Mouse (Mus musculus): Measurements from ENCODE around the gene Cyp4f17. TPM values are rescaled to one million over a fixed set of nuclear protein-coding genes. Genes with fewer than 3 reads are reported as not detected.

The Cyp4f17 gene
- 7.0 and 7.5 TPM in 2 replicates for polyA plus RNA-seq (2016; fragmentation: Nextera tagmentation; extraction: Ambion mirVana)

DNA sequence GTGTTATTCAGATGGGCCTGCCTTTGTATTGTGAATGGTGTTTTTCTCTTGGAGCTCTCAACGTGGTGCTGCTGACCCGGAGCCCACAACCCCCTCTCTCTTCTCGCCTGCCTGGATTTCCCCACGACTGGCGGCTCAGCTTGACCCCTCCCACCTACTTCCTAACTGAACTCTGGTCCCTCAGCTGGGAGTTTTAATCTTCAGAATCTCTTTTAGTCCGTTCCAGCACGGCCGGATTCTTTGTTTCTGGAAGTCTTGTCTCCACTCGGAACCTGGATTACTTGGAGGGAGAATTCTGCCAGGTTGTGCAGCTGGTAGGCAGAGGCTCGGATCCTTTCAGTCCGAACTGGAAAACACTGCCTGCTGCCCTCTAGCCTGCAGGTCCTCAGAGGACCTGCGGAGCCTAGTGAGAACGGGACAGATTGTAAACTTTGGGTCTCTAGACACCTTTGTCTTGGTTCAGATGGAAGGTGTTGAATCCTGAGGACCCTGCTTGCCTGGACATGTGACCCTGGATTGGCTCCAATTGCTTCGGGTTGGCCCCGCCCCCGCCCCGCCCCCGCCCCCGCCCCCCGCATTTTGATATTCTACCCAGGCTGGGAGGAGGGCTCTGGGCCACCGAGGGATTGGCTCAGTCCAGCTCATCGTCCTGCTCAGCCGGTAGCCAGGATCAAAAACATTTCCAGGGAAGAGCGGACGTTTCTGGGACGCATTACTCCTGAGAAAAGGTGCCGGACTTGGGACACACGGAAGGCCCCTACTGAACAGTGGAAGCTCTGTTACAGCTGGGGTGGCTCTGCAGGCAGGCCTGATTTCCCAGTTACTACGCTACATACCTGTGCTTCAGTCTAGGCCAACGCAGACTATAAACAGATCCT lies at the start of gene Cyp4f17:
Gene Cyp4f17, plus strand, starts transcription at position 200 of the 878 bp plus-strand sequence.
- DNase-seq (ENCODE audit: extremely low spot score, low spot score), result peak; percentile 88
- peaks cover 23% of the 10 kb centered on the region for H3K4me1 ChIP-seq
- H3K27me3 ChIP-seq (ENCODE audit: poor library complexity, severe bottlenecking), result no peaks in the 10 kb centered on the region
- peaks cover 4% of the 10 kb centered on the region; the same call in 1 of the 2 replicates for H3K36me3 ChIP-seq (replicated peaks)
- H3K9me3 ChIP-seq, result no peaks in the 10 kb centered on the region
- 2% methylated on average over 30 of the region's 30 CpGs for WGBS
- H3K27ac ChIP-seq, result peak within 1 kb of the TSS; percentile 90
- H3K4me3 ChIP-seq, result peak within 1 kb of the TSS; percentile 58

DNA sequence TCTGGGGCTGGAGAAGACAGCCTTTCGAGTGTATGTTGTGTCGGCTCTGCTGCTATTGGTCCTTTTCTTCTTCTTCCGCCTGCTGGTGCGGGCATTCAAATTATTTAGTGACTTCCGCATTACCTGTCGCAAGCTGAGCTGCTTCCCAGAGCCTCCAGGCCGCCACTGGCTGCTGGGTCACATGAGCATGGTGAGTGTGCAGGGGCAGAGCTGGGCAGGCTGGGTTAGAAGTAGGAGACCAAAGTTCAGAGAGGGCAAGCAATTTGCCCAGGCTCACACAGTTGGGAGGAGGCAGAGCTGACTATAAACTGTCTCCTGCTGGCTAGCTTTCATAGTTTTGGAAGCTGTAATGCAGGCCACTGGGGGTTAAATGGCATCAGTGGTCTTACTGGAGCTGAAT lies 37.4 kb upstream of the Cyp4f17 start:
- H3K4me3 ChIP-seq, result no peak overlapping the region
- H3K27ac ChIP-seq, result no peak overlapping the region
- no peaks in the 10 kb centered on the region for H3K9me3 ChIP-seq
- no peaks in the 10 kb centered on the region for H3K27me3 ChIP-seq (ENCODE audit: poor library complexity, severe bottlenecking)
- no peak for DNase-seq (ENCODE audit: extremely low spot score, low spot score)
- no peaks in the 10 kb centered on the region for H3K4me1 ChIP-seq
- H3K36me3 ChIP-seq (replicated peaks), result no peaks in the 10 kb centered on the region
- 50% methylated on average over 7 of the region's 7 CpGs for WGBS

DNA sequence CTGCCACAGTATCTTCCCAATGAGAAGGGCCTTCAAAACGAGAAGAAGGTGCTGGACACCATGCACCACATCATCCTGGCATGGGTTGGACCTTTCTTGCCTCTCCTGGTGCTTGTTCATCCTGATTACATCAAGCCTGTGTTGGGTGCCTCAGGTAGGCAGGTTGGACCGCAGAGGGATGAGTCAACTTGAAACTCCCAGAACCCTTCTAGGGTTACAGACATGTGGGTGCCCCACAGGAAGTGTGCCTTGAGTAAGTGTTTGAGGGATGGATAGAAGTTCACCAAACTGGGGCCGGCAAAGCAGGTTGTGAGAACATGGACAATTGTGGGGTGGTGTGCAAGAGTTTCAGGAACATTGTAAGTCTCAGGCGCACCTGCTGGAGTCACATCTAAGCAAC lies 35.1 kb upstream of the Cyp4f17 start:
- Histone ChIP-seq H3K36me3 (replicated peaks) (no peaks in the 10 kb centered on the region), H3K9me3 (no peaks in the 10 kb centered on the region), H3K27me3 (ENCODE audit: poor library complexity, severe bottlenecking) (no peaks in the 10 kb centered on the region), H3K27ac (no peak overlapping the region), H3K4me1 (no peaks in the 10 kb centered on the region), H3K4me3 (no peak overlapping the region)
- 83% methylated on average over 4 of the region's 4 CpGs for WGBS
- DNase-seq (ENCODE audit: extremely low spot score, low spot score), result no peak

DNA sequence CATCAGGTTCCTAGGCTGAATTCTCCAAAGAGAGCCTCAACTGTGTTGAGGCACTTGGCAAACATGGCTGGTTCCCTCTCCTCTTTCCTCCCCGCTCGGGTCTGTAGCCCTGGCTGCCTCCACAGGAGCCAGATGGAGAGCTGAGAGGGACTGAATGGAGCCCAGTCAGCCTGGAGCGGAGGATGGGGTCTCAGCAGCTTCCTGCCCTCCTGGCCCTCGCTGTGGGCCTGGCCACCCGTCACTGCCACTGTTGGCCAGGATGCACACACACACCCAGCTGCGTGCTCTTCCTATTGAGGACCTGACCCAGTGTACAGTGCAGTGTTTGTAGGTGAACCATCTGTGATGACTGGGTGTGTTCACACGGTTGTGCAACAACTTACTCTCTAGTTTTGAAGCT lies 33.7 kb upstream of the Cyp4f17 start:
- no peak overlapping the region for H3K27ac ChIP-seq
- H3K4me3 ChIP-seq, result no peak overlapping the region
- no peaks in the 10 kb centered on the region for H3K9me3 ChIP-seq
- H3K27me3 ChIP-seq (ENCODE audit: poor library complexity, severe bottlenecking), result no peaks in the 10 kb centered on the region
- no peaks in the 10 kb centered on the region for H3K4me1 ChIP-seq
- WGBS, result 70% methylated on average over 7 of the region's 7 CpGs
- DNase-seq (ENCODE audit: extremely low spot score, low spot score), result no peak
- no peaks in the 10 kb centered on the region for H3K36me3 ChIP-seq (replicated peaks)

DNA sequence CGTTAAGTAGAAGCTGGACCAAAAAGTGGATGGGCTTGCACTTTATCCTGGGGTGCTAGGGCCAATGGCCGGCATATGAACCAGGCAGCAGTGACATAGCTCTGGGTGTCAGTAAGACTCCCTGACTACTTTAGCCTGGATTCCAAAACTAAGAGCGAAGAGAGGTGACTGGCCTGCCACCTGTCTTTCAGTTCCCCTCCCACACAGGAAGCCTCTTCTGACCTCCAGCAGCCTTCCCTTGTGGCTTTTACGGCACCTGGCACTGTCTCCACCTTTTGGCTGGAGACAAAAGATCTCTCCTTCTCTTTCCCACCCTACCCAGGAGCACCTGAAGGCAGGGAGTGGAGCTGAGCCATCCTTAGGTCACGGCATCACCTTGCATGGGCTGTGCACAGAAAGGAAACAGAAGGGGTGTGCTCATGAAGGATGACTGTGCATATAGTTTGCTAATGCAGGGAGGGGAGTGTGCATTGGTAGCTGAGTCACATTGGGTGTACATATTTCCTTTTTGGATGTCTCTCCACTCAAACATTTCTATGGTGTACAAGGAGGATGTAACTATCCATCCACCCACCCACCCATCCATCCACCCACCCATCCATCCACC lies 30.8 kb upstream of the Cyp4f17 start:
- Histone ChIP-seq H3K9me3 (no peaks in the 10 kb centered on the region), H3K27ac (no peak overlapping the region), H3K4me3 (no peak overlapping the region), H3K27me3 (ENCODE audit: poor library complexity, severe bottlenecking) (peaks cover 6% of the 10 kb centered on the region; the same call in 1 of the 2 replicates), H3K36me3 (replicated peaks) (no peaks in the 10 kb centered on the region), H3K4me1 (peaks cover 3% of the 10 kb centered on the region; the same call in 1 of the 2 replicates)
- WGBS, result 91% methylated on average over 5 of the region's 5 CpGs
- no peak for DNase-seq (ENCODE audit: extremely low spot score, low spot score)

DNA sequence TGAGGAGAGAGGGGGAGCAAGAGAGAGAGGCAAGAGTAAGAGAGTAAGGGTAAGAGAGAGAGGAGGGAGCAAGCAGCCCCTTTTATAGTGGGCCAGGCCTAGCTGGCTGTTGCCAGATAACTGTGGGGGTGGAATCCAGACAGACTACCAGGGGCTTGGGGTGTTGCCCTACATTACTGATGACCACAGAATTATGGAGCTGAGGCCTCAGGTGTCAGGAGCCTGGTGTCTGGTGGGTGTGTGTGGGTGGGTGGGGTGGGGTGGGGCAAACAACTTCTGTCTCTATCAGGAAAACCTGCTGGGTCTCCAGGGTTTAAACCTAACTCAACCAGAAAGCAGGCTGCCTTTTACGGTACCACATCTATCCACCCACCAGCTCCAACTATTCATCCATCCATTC lies 28.6 kb upstream of the Cyp4f17 start:
- H3K4me3 ChIP-seq, result no peak overlapping the region
- DNase-seq (ENCODE audit: extremely low spot score, low spot score), result no peak
- 90% methylated on average over 1 of the region's 1 CpGs for WGBS
- peaks cover 3% of the 10 kb centered on the region; the same call in 1 of the 2 replicates for H3K4me1 ChIP-seq
- H3K9me3 ChIP-seq, result no peaks in the 10 kb centered on the region
- peaks cover 25% of the 10 kb centered on the region for H3K27me3 ChIP-seq (ENCODE audit: poor library complexity, severe bottlenecking)
- H3K36me3 ChIP-seq (replicated peaks), result no peaks in the 10 kb centered on the region
- H3K27ac ChIP-seq, result no peak overlapping the region

DNA sequence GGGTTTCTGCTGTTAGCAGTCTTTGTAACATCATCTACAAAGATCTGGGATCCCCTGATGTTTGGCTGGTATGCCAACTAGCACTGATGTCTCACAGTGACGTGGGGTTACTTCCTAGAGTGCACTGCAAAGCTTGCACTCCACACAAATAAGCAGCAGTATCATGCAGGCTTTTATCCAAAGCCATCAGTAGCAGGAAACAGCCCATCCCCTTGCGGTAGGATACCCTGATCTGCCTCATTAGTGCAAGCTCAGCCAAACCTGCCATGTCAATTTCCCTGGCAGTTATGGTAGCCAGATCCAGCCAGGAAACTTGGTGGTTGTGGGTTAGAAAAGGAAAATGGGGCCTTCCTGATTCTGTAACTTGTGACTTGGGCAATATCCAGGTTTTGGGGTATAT lies 27.1 kb upstream of the Cyp4f17 start:
- no peaks in the 10 kb centered on the region for H3K36me3 ChIP-seq (replicated peaks)
- peaks cover 36% of the 10 kb centered on the region for H3K27me3 ChIP-seq (ENCODE audit: poor library complexity, severe bottlenecking)
- H3K27ac ChIP-seq, result no peak overlapping the region
- H3K9me3 ChIP-seq, result no peaks in the 10 kb centered on the region
- 79% methylated on average over 2 of the region's 2 CpGs for WGBS
- no peak overlapping the region for H3K4me3 ChIP-seq
- no peak for DNase-seq (ENCODE audit: extremely low spot score, low spot score)
- peaks cover 6% of the 10 kb centered on the region; the same call in 1 of the 2 replicates for H3K4me1 ChIP-seq

DNA sequence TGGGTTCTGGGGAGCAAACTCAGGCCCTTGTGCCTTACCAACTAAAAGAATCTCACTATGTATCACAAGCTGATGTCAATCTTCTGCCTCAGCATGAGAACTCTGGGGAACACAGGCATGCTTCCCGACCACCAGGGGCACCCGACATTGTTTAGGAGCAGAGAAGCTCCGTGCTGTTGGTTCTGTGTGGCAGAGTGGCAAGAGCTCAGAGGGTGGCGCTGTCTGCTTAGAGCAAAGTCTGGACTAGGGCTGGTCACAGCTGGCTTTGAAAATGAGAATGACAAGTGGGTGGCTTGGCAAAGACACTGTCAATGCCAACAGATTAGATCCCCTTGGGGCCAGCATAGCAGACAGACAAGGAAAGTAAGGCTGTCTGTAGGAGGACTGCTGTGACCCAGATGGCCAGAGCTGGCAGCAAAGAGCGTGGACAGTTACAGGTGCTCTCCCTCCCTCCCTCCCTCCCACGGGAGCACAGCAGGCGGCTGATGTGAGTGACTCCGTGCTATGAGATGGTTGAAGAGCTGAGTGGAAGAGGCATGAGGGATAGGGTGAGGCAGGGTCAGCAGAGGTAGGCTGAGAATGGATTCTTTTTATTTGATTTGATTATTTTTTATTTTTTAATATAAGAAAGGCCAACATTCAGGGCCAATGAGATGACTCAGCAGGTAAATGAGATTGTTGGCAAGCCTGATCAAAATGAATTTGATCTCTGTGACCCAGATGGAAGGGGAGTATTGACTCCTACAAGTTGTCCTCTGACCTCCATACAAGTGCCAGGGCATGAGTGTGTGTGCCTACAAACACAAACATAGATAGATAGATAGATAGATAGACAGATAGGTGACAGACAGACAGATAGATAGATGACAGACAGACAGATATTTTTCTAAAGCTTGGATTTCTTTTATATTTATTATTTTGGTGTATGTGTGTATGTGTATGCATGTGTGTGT lies 26.0 kb upstream of the Cyp4f17 start:
- Histone ChIP-seq H3K27ac (no peak overlapping the region), H3K27me3 (ENCODE audit: poor library complexity, severe bottlenecking) (peaks cover 36% of the 10 kb centered on the region), H3K36me3 (replicated peaks) (no peaks in the 10 kb centered on the region), H3K4me1 (peaks cover 6% of the 10 kb centered on the region; the same call in 1 of the 2 replicates), H3K4me3 (no peak overlapping the region), H3K9me3 (no peaks in the 10 kb centered on the region)
- no peak for DNase-seq (ENCODE audit: extremely low spot score, low spot score)
- 21% methylated on average over 8 of the region's 8 CpGs for WGBS

DNA sequence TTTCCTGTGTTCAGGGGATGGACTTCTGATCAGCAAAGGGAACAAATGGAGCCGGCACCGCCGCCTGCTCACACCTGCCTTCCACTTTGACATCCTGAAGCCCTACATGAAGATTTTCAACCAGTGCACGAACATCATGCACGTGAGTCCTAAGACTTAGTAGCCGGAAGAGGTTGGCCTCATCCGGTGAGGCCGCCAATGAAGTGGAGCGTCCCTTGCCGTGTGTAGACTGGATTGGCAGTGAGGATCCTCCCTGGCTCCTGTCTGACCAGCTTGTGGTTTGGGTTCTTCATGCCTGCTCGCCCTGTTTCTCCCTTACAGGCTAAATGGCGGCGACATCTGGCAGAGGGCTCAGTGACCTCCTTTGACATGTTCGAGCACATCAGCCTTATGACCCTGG lies 24.1 kb upstream of the Cyp4f17 start:
- Histone ChIP-seq H3K4me3 (no peak overlapping the region), H3K27me3 (ENCODE audit: poor library complexity, severe bottlenecking) (peaks cover 36% of the 10 kb centered on the region), H3K9me3 (no peaks in the 10 kb centered on the region), H3K4me1 (peaks cover 6% of the 10 kb centered on the region; the same call in 1 of the 2 replicates), H3K27ac (no peak overlapping the region), H3K36me3 (replicated peaks) (no peaks in the 10 kb centered on the region)
- DNase-seq (ENCODE audit: extremely low spot score, low spot score), result no peak
- WGBS, result 83% methylated on average over 14 of the region's 14 CpGs

DNA sequence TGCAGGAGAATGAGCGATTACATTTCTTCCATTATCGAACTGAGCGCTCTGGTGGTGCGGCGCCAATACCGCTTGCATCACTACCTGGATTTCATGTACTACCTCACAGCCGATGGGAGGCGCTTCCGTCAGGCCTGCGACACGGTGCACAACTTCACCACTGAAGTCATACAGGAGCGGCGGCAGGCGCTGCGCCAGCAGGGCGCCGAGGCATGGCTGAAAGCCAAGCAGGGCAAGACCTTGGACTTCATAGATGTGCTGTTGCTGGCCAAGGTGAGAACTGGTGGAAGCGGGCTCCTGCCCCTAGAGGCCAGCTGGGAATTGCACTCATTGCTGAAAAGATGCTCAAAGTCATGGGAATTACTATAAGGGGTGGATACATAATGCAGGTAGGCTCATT lies 22.6 kb upstream of the Cyp4f17 start:
- 24% methylated on average over 18 of the region's 18 CpGs for WGBS

DNA sequence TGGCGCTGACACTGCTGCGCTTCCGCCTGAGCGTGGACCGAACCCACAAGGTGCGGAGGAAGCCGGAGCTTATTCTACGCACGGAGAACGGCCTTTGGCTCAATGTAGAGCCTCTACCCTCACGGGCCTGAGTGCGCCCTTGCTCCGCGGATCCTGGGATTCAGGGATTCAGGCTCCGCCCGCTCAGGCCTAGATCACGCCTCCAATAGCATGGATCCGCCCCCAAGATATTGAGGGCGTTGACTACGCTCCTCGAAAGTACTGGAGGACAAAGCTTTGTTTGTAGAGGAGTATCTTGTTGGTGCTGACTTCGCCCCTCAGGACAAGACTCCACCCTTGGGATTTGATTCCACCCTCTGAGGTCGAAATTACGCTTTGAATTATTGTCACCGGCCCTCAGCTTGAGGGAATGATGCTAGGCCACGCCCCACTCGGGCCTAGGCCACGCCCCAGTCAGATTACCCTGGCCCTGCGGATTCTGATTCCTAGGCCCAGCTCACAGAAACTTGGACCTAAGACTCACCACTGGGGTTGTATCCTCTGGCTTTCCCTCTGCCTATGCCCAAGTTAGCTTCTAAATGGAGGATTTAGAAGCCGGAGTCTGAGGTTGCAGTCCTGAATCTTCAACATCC lies 13.4 kb upstream of the Cyp4f17 start:
- peak overlapping the region; percentile 72 for H3K27ac ChIP-seq
- peak; percentile 49 for DNase-seq (ENCODE audit: extremely low spot score, low spot score)
- H3K4me3 ChIP-seq, result peak overlapping the region; percentile 49
- H3K27me3 ChIP-seq (ENCODE audit: poor library complexity, severe bottlenecking), result peaks cover 31% of the 10 kb centered on the region
- no peaks in the 10 kb centered on the region for H3K36me3 ChIP-seq (replicated peaks)
- H3K4me1 ChIP-seq, result peaks cover 8% of the 10 kb centered on the region
- H3K9me3 ChIP-seq, result peaks cover 19% of the 10 kb centered on the region; the same call in 1 of the 2 replicates
- WGBS, result 5% methylated on average over 30 of the region's 30 CpGs

More for the DNA sequence above, 22.6 kb upstream of the Cyp4f17 start:
- peaks cover 36% of the 10 kb centered on the region for H3K27me3 ChIP-seq (ENCODE audit: poor library complexity, severe bottlenecking)
- peaks cover 6% of the 10 kb centered on the region; the same call in 1 of the 2 replicates for H3K4me1 ChIP-seq
- H3K4me3 ChIP-seq, result peak overlapping the region; percentile 34
- no peak overlapping the region for H3K27ac ChIP-seq
- no peaks in the 10 kb centered on the region for H3K9me3 ChIP-seq
- DNase-seq (ENCODE audit: extremely low spot score, low spot score), result peak; percentile 67
- no peaks in the 10 kb centered on the region for H3K36me3 ChIP-seq (replicated peaks)

DNA sequence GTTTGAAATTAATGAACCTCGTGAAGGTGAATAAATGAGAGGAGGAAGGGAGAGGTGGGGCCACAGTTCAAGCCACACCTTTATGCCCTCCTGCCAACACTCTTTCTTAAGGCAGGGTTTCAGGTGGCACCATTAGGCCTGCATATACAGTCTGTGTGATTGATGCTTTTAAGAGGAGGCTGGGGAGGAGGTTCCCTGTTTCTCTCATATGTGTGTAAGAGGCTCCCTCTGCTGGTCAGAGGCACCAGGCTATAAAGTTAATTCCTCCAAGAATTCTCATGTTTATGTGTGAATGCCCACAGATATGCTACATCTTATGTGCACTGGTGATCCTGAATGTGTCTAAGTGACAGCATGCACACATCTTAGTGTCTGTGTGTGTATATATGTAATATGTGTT lies 11.2 kb upstream of the Cyp4f17 start:
- H3K27ac ChIP-seq, result no peak overlapping the region
- H3K27me3 ChIP-seq (ENCODE audit: poor library complexity, severe bottlenecking), result peaks cover 31% of the 10 kb centered on the region
- peaks cover 19% of the 10 kb centered on the region; the same call in 1 of the 2 replicates for H3K9me3 ChIP-seq
- no peak overlapping the region for H3K4me3 ChIP-seq
- WGBS, result 67% methylated on average over 1 of the region's 1 CpGs
- H3K36me3 ChIP-seq (replicated peaks), result no peaks in the 10 kb centered on the region
- DNase-seq (ENCODE audit: extremely low spot score, low spot score), result peak; percentile 41
- H3K4me1 ChIP-seq, result peaks cover 8% of the 10 kb centered on the region
